Mouse (Mus musculus): ENCODE data around the gene Tagln3.

DNA sequence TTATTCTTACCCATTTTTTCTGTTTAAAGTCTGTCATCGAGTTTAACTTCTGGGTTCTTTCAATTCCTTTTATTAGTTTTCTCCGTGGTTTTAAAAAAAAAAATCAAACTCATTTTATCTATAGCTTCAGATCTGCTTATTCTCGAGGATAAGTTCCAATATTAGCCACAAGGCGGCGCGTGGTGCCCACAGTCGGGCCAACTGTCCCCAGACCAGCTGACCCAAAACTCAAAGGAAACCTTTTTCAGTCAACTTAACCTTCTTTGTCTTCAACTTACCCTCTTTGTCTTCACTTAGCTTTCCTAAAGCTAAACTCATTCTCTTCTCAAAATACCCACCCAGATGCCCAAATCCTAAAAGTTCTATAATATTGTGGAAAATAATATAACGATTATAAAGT is 39.6 kb downstream of the Tagln3 start:
- TF ChIP-seq CTCF (IDR thresholded peaks at IDR 0.05; ENCODE audit: low read depth, low read length) (peak; percentile 70), POLR2A (IDR thresholded peaks at IDR 0.05; ENCODE audit: insufficient read depth, low read length) (no peak)
